Mouse (Mus musculus): ENCODE measurements at regions not wholly inside any gene's neighbourhood (a gene's known extent, or its start where the extent isn't known, plus 50 kb on each side); places are given as distances from the start of the nearest gene placed in this dataset.

GRCm38 (mm10) chr4:8370786-8371185 is 131.9 kb upstream of the Car8 start:
- 78% methylated on average over 9 of the region's 9 CpGs for WGBS
- ATAC-seq (ENCODE audit: low read depth) = no peak
- no peak overlapping the region for H3K4me3 ChIP-seq
- H3K36me3 ChIP-seq = no peaks in the 10 kb centered on the region
- no peak overlapping the region for H3K4me2 ChIP-seq
- no peak overlapping the region for H3K9ac ChIP-seq
- no peaks in the 10 kb centered on the region for H3K9me3 ChIP-seq
- no peaks in the 10 kb centered on the region for H3K4me1 ChIP-seq (replicated peaks)
- no peaks in the 10 kb centered on the region for H3K27me3 ChIP-seq
- H3K27ac ChIP-seq (replicated peaks) = no peak overlapping the region

- H3K9me3 ChIP-seq = no peaks in the 10 kb centered on the region
- no peaks in the 10 kb centered on the region for H3K36me3 ChIP-seq
- H3K27ac ChIP-seq (replicated peaks) = no peak overlapping the region
- no peak overlapping the region for H3K9ac ChIP-seq
- no peaks in the 10 kb centered on the region for H3K27me3 ChIP-seq
- peak; percentile 80 for ATAC-seq (ENCODE audit: low read depth)
- no peak overlapping the region for H3K4me3 ChIP-seq
- H3K4me1 ChIP-seq (replicated peaks) = no peaks in the 10 kb centered on the region
- 62% methylated on average over 13 of the region's 13 CpGs for WGBS
- no peak overlapping the region for H3K4me2 ChIP-seq
Observed at GRCm38 (mm10) chr4:8367487-8368276, 128.8 kb upstream of the Car8 start.

- Histone ChIP-seq H3K9ac (no peak overlapping the region), H3K27me3 (no peaks in the 10 kb centered on the region), H3K4me3 (no peak overlapping the region), H3K36me3 (no peaks in the 10 kb centered on the region), H3K9me3 (no peaks in the 10 kb centered on the region), H3K4me2 (no peak overlapping the region), H3K27ac (replicated peaks) (no peak overlapping the region), H3K4me1 (replicated peaks) (no peaks in the 10 kb centered on the region)
- peak; percentile 34; the same call in 1 of the 2 replicates for ATAC-seq (ENCODE audit: low read depth)
- 86% methylated on average over 4 of the region's 4 CpGs for WGBS
Observed at GRCm38 (mm10) chr4:8366978-8367377, 128.1 kb upstream of the Car8 start.

- H3K4me1 ChIP-seq (replicated peaks) = no peaks in the 10 kb centered on the region
- H3K9me3 ChIP-seq = no peaks in the 10 kb centered on the region
- no peak overlapping the region for H3K27ac ChIP-seq (replicated peaks)
- no peaks in the 10 kb centered on the region for H3K36me3 ChIP-seq
- WGBS = 69% methylated on average over 4 of the region's 4 CpGs
- H3K9ac ChIP-seq = no peak overlapping the region
- H3K4me2 ChIP-seq = no peak overlapping the region
- H3K27me3 ChIP-seq = no peaks in the 10 kb centered on the region
- ATAC-seq (ENCODE audit: low read depth) = no peak
- no peak overlapping the region for H3K4me3 ChIP-seq
Observed at GRCm38 (mm10) chr4:8362409-8362808, 123.6 kb upstream of the Car8 start.

GRCm38 (mm10) chr4:8361931-8362330 is 123.1 kb upstream of the Car8 start:
- Histone ChIP-seq H3K4me2 (no peak overlapping the region), H3K36me3 (no peaks in the 10 kb centered on the region), H3K4me3 (no peak overlapping the region), H3K9me3 (no peaks in the 10 kb centered on the region), H3K27ac (replicated peaks) (no peak overlapping the region), H3K27me3 (no peaks in the 10 kb centered on the region), H3K9ac (no peak overlapping the region), H3K4me1 (replicated peaks) (no peaks in the 10 kb centered on the region)
- ATAC-seq (ENCODE audit: low read depth) = no peak
- 69% methylated on average over 2 of the region's 2 CpGs for WGBS

GRCm38 (mm10) chr4:8361305-8361704 is 122.5 kb upstream of the Car8 start:
- ATAC-seq (ENCODE audit: low read depth) = no peak
- no peaks in the 10 kb centered on the region for H3K9me3 ChIP-seq

GRCm38 (mm10) chr4:8357443-8357842 is 118.6 kb upstream of the Car8 start:
- no peaks in the 10 kb centered on the region for H3K9me3 ChIP-seq
- H3K27ac ChIP-seq (replicated peaks) = no peak overlapping the region
- H3K36me3 ChIP-seq = no peaks in the 10 kb centered on the region
- H3K4me3 ChIP-seq = no peak overlapping the region
- no peaks in the 10 kb centered on the region for H3K27me3 ChIP-seq
- no peak for ATAC-seq (ENCODE audit: low read depth)
- no peaks in the 10 kb centered on the region for H3K4me1 ChIP-seq (replicated peaks)
- 93% methylated on average over 1 of the region's 1 CpGs for WGBS
- no peak overlapping the region for H3K9ac ChIP-seq
- no peak overlapping the region for H3K4me2 ChIP-seq

More at GRCm38 (mm10) chr4:8361305-8361704, 122.5 kb upstream of the Car8 start:
- no peak overlapping the region for H3K9ac ChIP-seq
- no peak overlapping the region for H3K4me3 ChIP-seq
- no peaks in the 10 kb centered on the region for H3K27me3 ChIP-seq
- H3K4me1 ChIP-seq (replicated peaks) = no peaks in the 10 kb centered on the region
- H3K27ac ChIP-seq (replicated peaks) = no peak overlapping the region
- H3K4me2 ChIP-seq = no peak overlapping the region
- no peaks in the 10 kb centered on the region for H3K36me3 ChIP-seq

GRCm38 (mm10) chr4:8341928-8342327 is 103.1 kb upstream of the Car8 start:
- no peaks in the 10 kb centered on the region for H3K27me3 ChIP-seq
- no peak overlapping the region for H3K4me2 ChIP-seq
- 87% methylated on average over 4 of the region's 4 CpGs for WGBS
- no peak overlapping the region for H3K27ac ChIP-seq (replicated peaks)
- no peaks in the 10 kb centered on the region for H3K4me1 ChIP-seq (replicated peaks)
- no peak overlapping the region for H3K4me3 ChIP-seq
- no peak overlapping the region for H3K9ac ChIP-seq
- no peak for ATAC-seq (ENCODE audit: low read depth)
- no peaks in the 10 kb centered on the region for H3K36me3 ChIP-seq
- H3K9me3 ChIP-seq = no peaks in the 10 kb centered on the region

- Histone ChIP-seq H3K4me2 (no peak overlapping the region), H3K27ac (replicated peaks) (no peak overlapping the region), H3K9ac (no peak overlapping the region), H3K4me1 (replicated peaks) (no peaks in the 10 kb centered on the region), H3K9me3 (no peaks in the 10 kb centered on the region), H3K27me3 (no peaks in the 10 kb centered on the region), H3K36me3 (no peaks in the 10 kb centered on the region), H3K4me3 (no peak overlapping the region)
- ATAC-seq (ENCODE audit: low read depth) = no peak
- WGBS = 91% methylated on average over 10 of the region's 10 CpGs
Observed at GRCm38 (mm10) chr4:8309241-8309987, 70.6 kb upstream of the Car8 start.

- no peaks in the 10 kb centered on the region for H3K4me1 ChIP-seq (replicated peaks)
- no peak for ATAC-seq (ENCODE audit: low read depth)
- no peak overlapping the region for H3K4me3 ChIP-seq
Observed at GRCm38 (mm10) chr4:8292563-8292962, 53.7 kb upstream of the Car8 start.

GRCm38 (mm10) chr4:8291528-8292492 is 53.0 kb upstream of the Car8 start:
- 75% methylated on average over 11 of the region's 11 CpGs for WGBS
- ATAC-seq (ENCODE audit: low read depth) = no peak

More at GRCm38 (mm10) chr4:8292563-8292962, 53.7 kb upstream of the Car8 start:
- Histone ChIP-seq H3K9me3 (no peaks in the 10 kb centered on the region), H3K4me2 (no peak overlapping the region), H3K27ac (replicated peaks) (no peak overlapping the region), H3K27me3 (no peaks in the 10 kb centered on the region), H3K36me3 (no peaks in the 10 kb centered on the region), H3K9ac (no peak overlapping the region)
- WGBS = 87% methylated on average over 1 of the region's 1 CpGs

GRCm38 (mm10) chr4:8289901-8290300 is 51.1 kb upstream of the Car8 start:
- no peak for ATAC-seq (ENCODE audit: low read depth)
- WGBS = 80% methylated on average over 5 of the region's 5 CpGs

More at GRCm38 (mm10) chr4:8291528-8292492, 53.0 kb upstream of the Car8 start:
- H3K4me1 ChIP-seq (replicated peaks) = no peaks in the 10 kb centered on the region
- no peak overlapping the region for H3K27ac ChIP-seq (replicated peaks)
- H3K4me3 ChIP-seq = no peak overlapping the region
- H3K36me3 ChIP-seq = no peaks in the 10 kb centered on the region
- H3K27me3 ChIP-seq = no peaks in the 10 kb centered on the region
- no peak overlapping the region for H3K4me2 ChIP-seq
- H3K9me3 ChIP-seq = no peaks in the 10 kb centered on the region
- H3K9ac ChIP-seq = no peak overlapping the region

More at GRCm38 (mm10) chr4:8289901-8290300, 51.1 kb upstream of the Car8 start:
- H3K9ac ChIP-seq = no peak overlapping the region
- no peaks in the 10 kb centered on the region for H3K9me3 ChIP-seq
- no peaks in the 10 kb centered on the region for H3K36me3 ChIP-seq
- no peak overlapping the region for H3K4me2 ChIP-seq
- H3K27me3 ChIP-seq = no peaks in the 10 kb centered on the region
- H3K4me3 ChIP-seq = no peak overlapping the region
- no peaks in the 10 kb centered on the region for H3K4me1 ChIP-seq (replicated peaks)
- H3K27ac ChIP-seq (replicated peaks) = no peak overlapping the region

Measured in neural tube, embryonic 13.5 days (tissue).